Mouse (Mus musculus) WW6 (cell line): ENCODE results near the gene Slc2a2.
A peak's percentile ranks its signal among the peaks of the same experiment; 100 is the strongest.
"Not testable (repeated sequence)": the region's sequence is repeated elsewhere in the genome, so short reads cannot be mapped to it uniquely, and the experiment has no call there.

Experiments used
- DNase-seq: peaks from one replicate; pipeline ENCODE4 v3.0.0-alpha.2; 2013; ENCODE audit warnings: low read depth, low spot score

Gene Slc2a2

GRCm38 (mm10) chr3:28734712-28735111 lies 37.0 kb downstream of the Slc2a2 start:
- no peak for DNase-seq

DNA sequence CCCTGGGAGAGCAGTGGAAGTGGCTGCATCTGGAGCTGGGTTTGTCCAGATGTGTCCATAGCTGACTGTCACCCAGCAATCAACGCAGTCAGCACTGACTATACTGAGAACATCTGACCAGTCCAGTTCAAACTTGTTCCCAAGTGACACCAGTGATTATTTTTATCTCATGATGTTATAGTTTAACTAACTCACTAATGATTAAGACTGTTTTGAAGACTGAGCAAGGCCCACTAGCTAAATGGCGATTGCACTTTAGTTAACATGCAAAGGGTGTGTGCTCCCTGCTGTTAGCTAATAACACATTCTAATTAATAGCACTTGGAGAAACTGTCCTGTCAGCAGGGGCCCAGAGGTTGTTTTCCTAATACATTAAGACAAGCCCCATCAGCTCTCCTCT lies 39.3 kb downstream of the Slc2a2 start:
- no peak for DNase-seq

DNA sequence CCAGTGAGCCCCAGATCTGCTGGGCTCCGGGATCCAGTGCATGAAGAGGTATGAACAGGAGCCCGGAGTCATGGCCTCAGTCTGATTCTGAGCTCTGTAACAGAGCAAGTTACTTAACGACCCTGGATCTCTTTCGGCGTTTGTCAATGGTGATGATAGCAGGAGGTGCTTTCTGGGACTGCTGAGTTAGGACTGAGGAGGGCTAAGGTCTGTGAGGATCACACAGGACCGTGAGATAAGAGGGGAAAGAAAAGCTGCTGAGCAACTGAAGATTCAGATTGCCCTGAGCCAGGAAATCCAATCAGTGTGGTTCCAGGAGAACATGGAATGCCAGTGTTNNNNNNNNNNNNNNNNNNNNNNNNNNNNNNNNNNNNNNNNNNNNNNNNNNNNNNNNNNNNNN lies 42.6 kb downstream of the Slc2a2 start:
- DNase-seq = no peak

GRCm38 (mm10) chr3:28743251-28743650 lies 45.5 kb downstream of the Slc2a2 start:
- DNase-seq = peak; percentile 38

DNA sequence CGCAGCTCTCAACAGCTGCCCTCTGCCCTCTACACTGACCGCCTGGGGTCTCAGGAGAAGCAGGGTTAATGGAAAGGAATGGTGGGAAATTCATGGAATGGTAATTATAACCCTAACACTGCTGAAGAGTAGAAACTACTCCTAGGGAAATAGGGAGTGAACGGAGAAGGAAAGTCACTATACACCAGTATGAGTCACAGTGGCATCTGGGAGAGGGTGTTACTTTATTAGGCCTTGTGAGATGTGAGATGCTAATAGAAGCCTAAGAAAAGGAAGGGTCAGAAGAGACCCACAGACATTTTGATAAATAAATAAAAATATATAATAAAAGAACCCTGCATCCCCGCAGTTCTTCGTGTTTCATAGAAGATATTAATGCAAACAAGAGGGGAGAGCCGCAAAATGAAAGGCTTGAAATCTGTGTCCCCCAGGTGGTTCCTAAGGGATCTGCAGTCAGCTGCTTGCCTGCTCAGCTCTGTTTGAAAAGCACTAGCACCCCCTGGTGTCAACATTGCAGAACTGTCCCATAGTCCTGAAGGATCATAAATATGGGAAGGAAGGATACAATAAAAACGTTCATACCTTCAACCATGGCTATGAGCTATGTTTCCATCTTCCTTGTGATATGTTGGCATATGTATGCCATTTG lies 48.3 kb downstream of the Slc2a2 start:
- DNase-seq = peak; percentile 47

- DNase-seq = no peak
Observed at GRCm38 (mm10) chr3:28748151-28748550, 50.4 kb downstream of the Slc2a2 start.

- no peak for DNase-seq
Observed at GRCm38 (mm10) chr3:28748956-28749355, 51.3 kb downstream of the Slc2a2 start.

GRCm38 (mm10) chr3:28755477-28755876 lies 57.8 kb downstream of the Slc2a2 start:
- DNase-seq = no peak

GRCm38 (mm10) chr3:28761225-28761789 lies 63.6 kb downstream of the Slc2a2 start:
- DNase-seq = no peak

GRCm38 (mm10) chr3:28766935-28767334 lies 69.2 kb downstream of the Slc2a2 start:
- DNase-seq = no peak

DNA sequence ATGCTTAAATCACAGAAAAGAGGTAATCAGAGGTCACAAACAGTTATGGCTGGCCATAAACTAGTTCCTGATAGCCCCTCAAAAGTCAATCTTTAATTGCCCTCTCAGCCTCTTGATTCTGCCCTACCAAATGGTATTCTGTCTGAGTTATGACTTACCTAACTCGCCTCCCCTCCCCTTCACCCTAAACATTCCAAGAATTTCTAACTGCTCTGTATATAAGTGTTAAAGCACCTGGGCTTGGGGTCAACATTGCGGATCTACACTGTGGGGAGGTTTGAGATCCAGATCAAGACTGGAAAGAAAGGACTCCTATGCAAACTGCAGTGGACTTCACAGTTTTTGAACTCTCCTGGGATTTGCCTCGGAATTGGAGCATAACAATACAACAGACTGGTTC lies 70.5 kb downstream of the Slc2a2 start:
- no peak for DNase-seq

- DNase-seq = not testable (repeated sequence)
Observed at GRCm38 (mm10) chr3:28772919-28773318, 75.2 kb downstream of the Slc2a2 start.

GRCm38 (mm10) chr3:28775361-28775760 lies 77.7 kb downstream of the Slc2a2 start:
- DNase-seq = no peak

DNA sequence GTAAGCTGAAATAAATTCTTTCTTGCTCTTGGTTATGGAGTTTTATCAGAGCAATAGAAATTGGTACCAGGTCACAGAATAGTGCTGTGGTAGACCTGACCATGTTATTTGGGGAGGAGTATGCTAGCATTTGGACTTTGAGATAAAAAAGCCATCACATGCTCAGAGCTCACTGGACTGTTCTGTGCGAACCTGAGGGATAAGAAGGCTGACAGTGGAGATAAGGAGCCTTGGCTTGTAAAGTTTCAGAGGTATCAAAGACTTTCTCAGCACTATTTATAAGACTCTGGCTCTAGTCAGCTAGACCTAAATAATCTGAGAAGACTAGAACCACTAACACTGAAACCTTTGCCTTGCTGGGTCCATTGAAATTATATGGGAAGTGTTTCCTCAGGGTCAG lies 78.3 kb downstream of the Slc2a2 start:
- DNase-seq = no peak

DNA sequence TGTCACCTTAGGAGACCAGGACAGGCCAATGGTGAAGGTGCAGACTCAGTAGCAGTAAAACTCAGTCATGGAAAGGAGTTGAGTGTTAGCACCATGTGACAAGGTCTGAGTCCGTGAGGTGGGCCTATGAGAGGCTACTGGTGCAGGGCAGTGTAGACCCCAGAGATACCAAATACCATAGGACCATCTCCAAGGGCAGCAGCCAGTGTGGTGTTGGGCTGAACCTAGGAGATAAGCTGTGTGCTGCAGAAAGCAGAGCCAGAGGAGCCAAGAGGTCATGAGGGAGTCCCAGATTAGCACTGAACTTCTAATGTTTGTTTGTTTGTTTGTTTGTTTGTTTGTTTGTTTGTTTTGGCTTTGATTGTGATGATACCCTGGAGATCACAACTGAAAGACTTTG lies 78.8 kb downstream of the Slc2a2 start:
- no peak for DNase-seq

DNA sequence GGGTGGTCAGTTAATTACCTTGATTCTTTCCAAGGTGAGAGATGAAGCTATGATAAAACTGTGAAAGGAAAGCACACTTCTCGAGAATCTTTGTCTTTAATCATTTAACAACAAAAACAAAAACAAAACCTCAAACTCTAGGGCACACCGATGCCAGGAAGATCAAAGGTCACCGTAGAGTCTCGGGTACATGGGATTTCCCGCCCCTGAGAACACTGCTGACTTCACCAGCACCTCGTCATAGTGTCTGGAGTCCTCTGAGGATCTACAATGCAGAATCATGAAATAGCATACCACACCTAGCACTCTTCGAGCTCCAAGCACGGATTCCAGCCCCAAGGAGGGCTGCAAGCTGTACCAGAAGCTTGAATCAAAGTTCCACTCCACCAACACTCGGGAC lies 82.8 kb downstream of the Slc2a2 start:
- DNase-seq = no peak
